Mouse (Mus musculus): ENCODE data around the gene Dpysl4. TPM values are rescaled to one million over a fixed set of nuclear protein-coding genes. Genes with fewer than 3 reads are reported as not detected.

Dpysl4 gene
- polyA plus RNA-seq, 1 experiment from 2014 or later = 4.8 TPM

DNA sequence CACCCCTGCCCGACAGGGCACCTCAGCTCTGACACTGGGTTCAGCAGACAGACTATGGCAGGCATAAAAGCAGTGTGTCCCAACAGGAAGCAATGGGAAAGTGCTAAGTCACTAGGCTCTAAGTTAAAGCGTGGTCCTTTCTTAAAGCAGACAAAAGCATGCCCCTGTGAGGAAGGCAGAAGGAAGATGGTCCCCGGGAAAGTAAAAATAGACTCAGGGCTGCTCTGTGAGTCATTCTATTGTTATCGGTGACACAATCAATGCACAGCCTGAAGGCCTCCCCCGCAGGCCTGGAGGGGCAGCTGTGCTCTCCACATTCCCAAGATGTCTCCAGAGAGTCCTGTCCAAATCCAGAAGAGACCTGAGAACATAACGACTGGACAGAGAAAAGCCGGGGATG is 60.1 kb downstream of the Dpysl4 start:
- no peak for TF ChIP-seq EP300 (optimal IDR thresholded peaks at IDR 0.05)
- Histone ChIP-seq H3K4me3 (ENCODE audit: low read depth, low read length) (no peak overlapping the region), H3K9ac (ENCODE audit: low read length) (no peak overlapping the region), H3K36me3 (ENCODE audit: control insufficient read depth, insufficient read depth, low read length) (no peaks in the 10 kb centered on the region), H3K9me3 (ENCODE audit: control insufficient read depth, low read length) (no peaks in the 10 kb centered on the region), H3K4me1 (replicated peaks; ENCODE audit: control insufficient read depth, insufficient read depth) (no peaks in the 10 kb centered on the region), H3K4me2 (replicated peaks; ENCODE audit: low read depth) (no peak overlapping the region), H3K27ac (replicated peaks) (no peak overlapping the region), H3K27me3 (ENCODE audit: control insufficient read depth, insufficient read depth, low read length) (no peaks in the 10 kb centered on the region; the same call in 1 of the 2 replicates)
- ATAC-seq (ENCODE audit: low FRiP score, low TSS enrichment) (no peak), DNase-seq (ENCODE audit: low spot score) (no peak)
- 49% methylated on average over 7 of the region's 7 CpGs for WGBS

DNA sequence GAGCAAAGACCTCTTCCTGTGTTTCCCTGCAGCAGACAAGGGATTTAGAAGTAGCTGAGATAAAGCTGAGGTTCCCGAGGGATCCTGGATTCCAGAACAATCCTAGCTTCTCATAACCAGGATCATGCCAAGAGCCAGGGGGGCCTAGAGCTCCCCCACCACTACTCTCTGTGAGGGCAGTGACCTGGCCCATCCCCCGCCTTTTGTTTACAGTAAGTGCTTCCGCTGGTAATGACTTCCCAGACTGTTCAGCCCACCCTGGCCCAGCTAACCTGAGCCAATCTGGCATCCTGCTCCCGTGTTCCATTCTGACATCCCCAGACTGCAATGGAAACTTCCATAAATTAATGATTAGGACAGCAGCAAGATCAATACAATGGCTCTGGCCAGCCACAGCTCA is 61.6 kb downstream of the Dpysl4 start:
- Histone ChIP-seq H3K27ac (replicated peaks) (no peak overlapping the region), H3K27me3 (ENCODE audit: control insufficient read depth, insufficient read depth, low read length) (no peaks in the 10 kb centered on the region; the same call in 1 of the 2 replicates), H3K36me3 (ENCODE audit: control insufficient read depth, insufficient read depth, low read length) (no peaks in the 10 kb centered on the region), H3K9ac (ENCODE audit: low read length) (no peak overlapping the region), H3K9me3 (ENCODE audit: control insufficient read depth, low read length) (no peaks in the 10 kb centered on the region), H3K4me3 (ENCODE audit: low read depth, low read length) (no peak overlapping the region), H3K4me1 (replicated peaks; ENCODE audit: control insufficient read depth, insufficient read depth) (no peaks in the 10 kb centered on the region), H3K4me2 (replicated peaks; ENCODE audit: low read depth) (no peak overlapping the region)
- WGBS = 19% methylated on average over 4 of the region's 4 CpGs
- DNase-seq (ENCODE audit: low spot score) = no peak
- TF ChIP-seq CTCF (IDR thresholded peaks at IDR 0.05; ENCODE audit: low read depth) (no peak), EP300 (optimal IDR thresholded peaks at IDR 0.05) (no peak)
- no peak for ATAC-seq (ENCODE audit: low FRiP score, low TSS enrichment)

DNA sequence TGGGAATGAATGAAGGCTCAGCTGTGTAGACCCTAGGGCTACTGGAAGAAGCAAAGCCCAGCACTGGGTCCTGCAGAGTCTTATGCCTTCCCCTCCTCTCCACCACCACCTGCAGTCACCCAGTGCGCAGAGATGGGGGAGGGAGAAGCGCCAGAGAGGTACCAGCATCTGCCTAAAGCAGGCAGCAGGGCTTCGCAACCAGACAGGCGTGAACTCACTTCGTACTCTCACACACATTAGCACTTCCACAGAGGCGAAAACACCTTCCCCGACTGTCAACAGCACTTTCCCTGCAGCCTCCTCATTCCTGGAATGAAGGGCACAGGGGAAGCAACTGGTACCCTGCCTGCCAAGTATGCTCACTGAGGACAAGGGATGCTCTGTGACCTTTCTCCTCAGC is 63.6 kb downstream of the Dpysl4 start:
- Histone ChIP-seq H3K36me3 (ENCODE audit: control insufficient read depth, insufficient read depth, low read length) (no peaks in the 10 kb centered on the region), H3K4me3 (ENCODE audit: low read depth, low read length) (no peak overlapping the region), H3K4me1 (replicated peaks; ENCODE audit: control insufficient read depth, insufficient read depth) (no peaks in the 10 kb centered on the region), H3K27me3 (ENCODE audit: control insufficient read depth, insufficient read depth, low read length) (no peaks in the 10 kb centered on the region; the same call in 1 of the 2 replicates), H3K27ac (replicated peaks) (no peak overlapping the region), H3K9ac (ENCODE audit: low read length) (no peak overlapping the region), H3K4me2 (replicated peaks; ENCODE audit: low read depth) (no peak overlapping the region), H3K9me3 (ENCODE audit: control insufficient read depth, low read length) (no peaks in the 10 kb centered on the region)
- ATAC-seq (ENCODE audit: low FRiP score, low TSS enrichment) = no peak
- no peak for DNase-seq (ENCODE audit: low spot score)
- TF ChIP-seq EP300 (optimal IDR thresholded peaks at IDR 0.05) = no peak
- no peak for TF ChIP-seq CTCF (IDR thresholded peaks at IDR 0.05; ENCODE audit: low read depth)
- 43% methylated on average over 6 of the region's 7 CpGs for WGBS

DNA sequence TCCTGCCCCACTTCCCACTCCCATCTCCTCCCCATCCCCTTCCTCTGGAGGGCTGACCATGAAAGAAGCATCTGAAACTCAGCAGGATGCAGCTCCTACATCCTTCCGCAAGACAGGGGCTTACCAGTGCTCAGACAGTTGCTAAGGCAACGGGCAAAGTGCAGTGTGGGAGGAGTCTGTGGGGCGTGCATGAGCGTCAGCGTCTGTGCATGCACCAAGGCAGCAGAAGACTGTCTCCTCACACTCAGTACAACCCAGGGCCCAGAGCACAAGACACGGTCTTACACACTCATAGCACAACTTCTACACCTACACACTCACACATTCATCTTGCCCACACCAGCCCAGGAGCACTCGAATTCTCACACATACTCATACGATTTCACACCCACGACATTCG is 65.3 kb downstream of the Dpysl4 start:
- Histone ChIP-seq H3K9ac (ENCODE audit: low read length) (no peak overlapping the region), H3K27me3 (ENCODE audit: control insufficient read depth, insufficient read depth, low read length) (no peaks in the 10 kb centered on the region; the same call in 1 of the 2 replicates), H3K9me3 (ENCODE audit: control insufficient read depth, low read length) (no peaks in the 10 kb centered on the region), H3K4me2 (replicated peaks; ENCODE audit: low read depth) (no peak overlapping the region), H3K4me3 (ENCODE audit: low read depth, low read length) (no peak overlapping the region), H3K27ac (replicated peaks) (no peak overlapping the region), H3K4me1 (replicated peaks; ENCODE audit: control insufficient read depth, insufficient read depth) (no peaks in the 10 kb centered on the region), H3K36me3 (ENCODE audit: control insufficient read depth, insufficient read depth, low read length) (no peaks in the 10 kb centered on the region)
- TF ChIP-seq CTCF (IDR thresholded peaks at IDR 0.05; ENCODE audit: low read depth) (no peak), EP300 (optimal IDR thresholded peaks at IDR 0.05) (no peak)
- 32% methylated on average over 10 of the region's 10 CpGs for WGBS
- ATAC-seq (ENCODE audit: low FRiP score, low TSS enrichment) = peak; percentile 54; the same call in 1 of the 2 replicates
- DNase-seq (ENCODE audit: low spot score) = peak; percentile 46

Other genes with a start within 250 kb of the Dpysl4 start
- gene Ppp2r2d, start 239.9 kb upstream of the Dpysl4 start, polyA plus RNA-seq (2015; fragmentation: Nextera tagmentation; extraction: Ambion mirVana) = 25.4 and 27.8 TPM in 2 replicates
- 9.4 and 10.0 TPM in 2 replicates for gene Mapk1ip1, start 239.7 kb upstream of the Dpysl4 start, polyA plus RNA-seq (2015; fragmentation: Nextera tagmentation; extraction: Ambion mirVana)
- gene Bnip3, start 176.5 kb upstream of the Dpysl4 start, polyA plus RNA-seq (2015; fragmentation: Nextera tagmentation; extraction: Ambion mirVana) = 113 TPM in 2 replicates
- gene Jakmip3, start 145.3 kb upstream of the Dpysl4 start, polyA plus RNA-seq (2015; fragmentation: Nextera tagmentation; extraction: Ambion mirVana) = 0.13 and 0.17 TPM in 2 replicates
- 3.6 and 5.1 TPM in 2 replicates for gene Lrrc27, start 127.0 kb downstream of the Dpysl4 start, polyA plus RNA-seq (2015; fragmentation: Nextera tagmentation; extraction: Ambion mirVana)
- gene Stk32c, start 127.3 kb downstream of the Dpysl4 start, polyA plus RNA-seq (2015; fragmentation: Nextera tagmentation; extraction: Ambion mirVana) = 0.11 TPM in 1 of 2 replicates, not detected in the other
- 16.0 and 17.2 TPM in 2 replicates for gene Pwwp2b, start 162.5 kb downstream of the Dpysl4 start, polyA plus RNA-seq (2015; fragmentation: Nextera tagmentation; extraction: Ambion mirVana)

Measured in stomach, postnatal 0 days (tissue).